Mouse (Mus musculus): ENCODE data around the gene 4930486L24Rik. TPM values are rescaled to one million over a fixed set of nuclear protein-coding genes. Genes with fewer than 3 reads are reported as not detected.

4930486L24Rik gene
- polyA plus RNA-seq (2017; shearing (Covaris generic)), result 1.3 TPM

DNA sequence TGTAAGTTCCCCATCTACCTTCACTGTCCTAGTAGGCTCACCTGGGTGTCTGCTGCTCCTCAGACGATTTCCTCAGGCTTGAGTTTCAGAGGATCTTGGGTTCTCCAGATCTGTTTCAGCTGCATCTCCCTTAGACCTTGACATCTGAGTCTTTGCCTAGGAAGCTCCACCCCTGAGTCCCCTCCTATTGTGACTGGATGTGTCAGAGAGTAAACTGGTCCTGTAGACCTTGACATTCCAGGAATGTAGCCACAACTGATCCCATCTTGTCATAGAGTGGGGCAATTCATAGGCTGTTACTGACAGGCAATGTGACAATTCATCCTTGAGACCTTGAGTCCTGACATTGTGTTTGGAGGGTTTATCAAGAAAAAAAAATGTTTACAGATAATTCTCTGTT, at the start of gene 4930486L24Rik:
Gene 4930486L24Rik, minus strand, starts transcription at position 195 of the 400 bp plus-strand sequence.

GRCm38 (mm10) chr13:60904780-60905179, 40.5 kb upstream of the 4930486L24Rik start, which contains the start of gene Tpbpb:
Tpbpb (minus strand) TSS chr13:60904880.

DNA sequence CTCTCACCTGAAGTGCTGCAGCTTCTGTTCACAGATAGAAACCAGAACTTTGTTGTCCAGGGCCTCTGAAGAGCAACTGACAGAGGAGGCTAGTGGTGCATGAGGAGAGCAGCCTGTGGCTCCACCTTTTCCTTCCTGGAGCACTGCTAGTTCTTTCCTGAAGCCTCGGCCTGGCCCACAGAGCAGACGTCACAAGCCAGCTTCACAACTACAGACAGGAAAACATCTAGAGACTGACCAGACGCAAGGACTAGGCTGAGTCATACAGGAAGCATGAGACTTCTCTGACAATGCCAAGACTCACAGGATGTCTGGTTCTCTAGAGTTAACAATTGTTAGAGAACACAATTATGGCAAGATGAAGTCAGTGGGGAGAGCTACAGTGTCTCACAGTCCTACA, 33.1 kb upstream of the 4930486L24Rik start, which contains the start of gene Ctla2b:
Gene Ctla2b, minus strand, starts transcription at position 120 of the 400 bp plus-strand sequence.

DNA sequence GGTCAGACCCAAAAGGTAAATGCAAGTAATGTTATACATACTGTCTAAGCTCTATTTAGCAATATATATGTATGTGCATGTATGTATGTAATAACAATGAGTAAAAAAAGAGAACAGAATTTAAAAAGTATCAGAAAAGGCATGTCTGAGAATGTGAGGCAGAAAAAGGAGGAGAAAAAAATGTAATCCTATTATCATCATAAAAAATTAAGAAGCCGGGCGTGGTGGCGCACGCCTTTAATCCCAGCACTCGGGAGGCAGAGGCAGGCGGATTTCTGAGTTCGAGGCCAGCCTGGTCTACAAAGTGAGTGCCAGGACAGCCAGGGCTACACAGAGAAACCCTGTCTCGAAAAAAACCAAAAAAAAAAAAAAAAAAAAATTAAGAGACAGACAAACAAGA, 32.5 kb upstream of the 4930486L24Rik start, which contains the start of gene Gm49392:
Gene Gm49392, minus strand, starts transcription at position 101 of the 400 bp plus-strand sequence.

GRCm38 (mm10) chr13:60802749-60803148, 61.5 kb downstream of the 4930486L24Rik start, which contains the start of gene Ctsll3:
Ctsll3 (minus strand) TSS chr13:60802849.

Other genes starting within 250 kb of the 4930486L24Rik start
- gene BC051665, start 78.1 kb downstream of the 4930486L24Rik start, polyA plus RNA-seq (2017; shearing (Covaris generic)), result not detected
- gene Ctsll3, start 61.6 kb downstream of the 4930486L24Rik start, polyA plus RNA-seq (2017; shearing (Covaris generic)), result not detected
- gene Gm49392, start 32.4 kb upstream of the 4930486L24Rik start, polyA plus RNA-seq (2017; shearing (Covaris generic)), result 0.68 TPM
- 3.6 TPM for gene Ctla2b, start 33.0 kb upstream of the 4930486L24Rik start, polyA plus RNA-seq (2017; shearing (Covaris generic))
- not detected for gene Tpbpb, start 40.4 kb upstream of the 4930486L24Rik start, polyA plus RNA-seq (2017; shearing (Covaris generic))
- not detected for gene Gm49393, start 71.1 kb upstream of the 4930486L24Rik start, polyA plus RNA-seq (2017; shearing (Covaris generic))
- not detected for gene Gm49391, start 72.1 kb upstream of the 4930486L24Rik start, polyA plus RNA-seq (2017; shearing (Covaris generic))
- gene Ctla2a, start 72.2 kb upstream of the 4930486L24Rik start, polyA plus RNA-seq (2017; shearing (Covaris generic)), result 37.0 TPM
- not detected for gene Tpbpa, start 77.5 kb upstream of the 4930486L24Rik start, polyA plus RNA-seq (2017; shearing (Covaris generic))
- gene Ctsj, start 141.5 kb upstream of the 4930486L24Rik start, polyA plus RNA-seq (2017; shearing (Covaris generic)), result not detected
- not detected for gene Ctsq, start 176.2 kb upstream of the 4930486L24Rik start, polyA plus RNA-seq (2017; shearing (Covaris generic))

All from activated CD4-positive, CD25-positive, alpha-beta regulatory T cell, adult 9 weeks (primary cell).